ENCODE assay signal across 8 mouse cellular contexts in the genomic region with DNA sequence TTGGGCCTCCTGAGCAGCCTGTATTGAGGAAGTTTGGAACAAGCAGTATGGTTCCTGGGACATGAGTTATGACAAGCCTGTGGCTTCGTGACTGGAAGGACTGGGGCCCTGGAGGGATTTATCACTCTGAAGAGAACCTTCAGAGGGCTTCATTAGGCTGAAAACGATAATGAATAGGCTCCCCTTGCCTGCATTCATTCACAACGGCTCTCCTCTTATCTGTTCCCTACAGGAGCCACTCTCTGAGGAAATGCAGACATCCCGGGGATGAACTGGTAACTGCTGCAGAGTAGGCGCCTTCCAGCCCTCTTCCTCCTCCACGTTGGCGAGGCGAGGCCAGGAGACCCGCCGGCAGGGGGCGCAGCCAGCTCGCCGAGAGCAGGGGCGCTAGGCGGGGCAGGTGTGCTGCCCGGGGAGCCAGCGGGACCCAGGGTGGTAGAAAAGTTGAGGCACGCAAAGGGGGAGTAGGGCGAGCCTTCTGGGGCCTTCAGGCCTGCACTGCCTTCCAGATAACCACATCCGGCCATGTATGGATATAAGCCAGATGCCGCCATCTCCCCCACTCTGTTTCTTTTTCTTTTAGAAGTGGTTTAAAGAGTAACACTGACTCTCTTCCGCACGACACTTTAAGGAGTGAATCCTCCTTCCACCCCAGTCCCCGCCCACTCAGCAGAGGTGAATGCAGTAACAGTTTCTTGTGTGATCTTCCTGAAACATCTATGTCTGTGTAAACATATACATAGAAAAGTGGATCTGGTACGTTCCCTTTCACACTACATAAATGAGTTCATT. TPM values are rescaled to one million over a fixed set of nuclear protein-coding genes. Genes with fewer than 3 reads are reported as not detected.
A peak's percentile ranks its signal among the peaks of the same experiment; 100 is the strongest.
DNase-seq lines count a peak whose midpoint lies in the region; ATAC-seq lines count a peak whose summit lies in the region.

No protein-coding gene starts in this region.

- peak overlapping the region; percentile 24; the same call in 1 of the 2 replicates for H3K4me2 ChIP-seq in hindbrain, embryonic 12.5 days (replicated peaks)

- peaks cover 59% of the 10 kb centered on the region for H3K27me3 ChIP-seq in hindbrain, embryonic 12.5 days

- no peak overlapping the region for H3K27ac ChIP-seq in hindbrain, embryonic 12.5 days

- peak; percentile 64 for DNase-seq in Muller cell, postnatal 12 days (ENCODE audit: inconsistent ontology term)
- peak; percentile 56 for DNase-seq in cerebellum, adult 8-10 months
- DNase-seq in frontal cortex, postnatal 25 days (ENCODE audit: low spot score in 2 of 2), result peak; percentile 54 to 76
- DNase-seq in layer of hippocampus, postnatal 36 days, result peak; percentile 73 to 74
- peak; percentile 44 to 76 for DNase-seq in right cerebral cortex, postnatal 10 days (ENCODE audit: low spot score in 2 of 2)
- DNase-seq in urinary bladder, postnatal 10 days (ENCODE audit: low spot score), result peak; percentile 72

- 7% methylated on average over 25 of the region's 25 CpGs for WGBS in hindbrain, embryonic 12.5 days

- H3K4me3 ChIP-seq in hindbrain, embryonic 12.5 days, result 0 out of 2 replicates have a peak overlapping the region, but pooled peaks have one; percentile 4

- H3K36me3 ChIP-seq in hindbrain, embryonic 12.5 days, result no peaks in the 10 kb centered on the region

- peaks cover 45% of the 10 kb centered on the region for H3K4me1 ChIP-seq in hindbrain, embryonic 12.5 days

- H3K9ac ChIP-seq in hindbrain, embryonic 12.5 days, result no peak overlapping the region

- ATAC-seq in hindbrain, embryonic 12.5 days (ENCODE audit: low FRiP score), result peak; percentile 47
- ATAC-seq in megakaryocyte, adult 5-6 weeks (ENCODE audit: poor library complexity, severe bottlenecking), result peak; percentile 88

- H3K9me3 ChIP-seq in hindbrain, embryonic 12.5 days (replicated peaks), result no peaks in the 10 kb centered on the region

RNA-seq across cellular contexts. Expression of a gene that starts 14.9 kb away (rescaled TPM):
- 140 and 145 TPM in 2 replicates for polyA plus RNA-seq in hindbrain, embryonic 12.5 days (2016; fragmentation: Nextera tagmentation; extraction: Ambion mirVana)
- 1 to 10 TPM; 3.5 to 5.5 TPM for total RNA-seq in layer of hippocampus, postnatal 36 days (2021)
- not detected in 2 replicates for total RNA-seq in megakaryocyte, adult 5-6 weeks (2015)
- total RNA-seq in megakaryocyte, adult 5-6 weeks (2017), result not detected in 2 replicates

Comparison
In these comparisons a context has a peak if more than half of its experiments do, and no peak if none do; other contexts are left out.
1. RNA of a gene that starts 14.9 kb away (total RNA-seq): 3.5 to 5.5 TPM in layer of hippocampus, postnatal 36 days; not detected in megakaryocyte, adult 5-6 weeks; every median in the first group is over 4 times any median in the second.
2. Peak in every context shown above with its lines, with median percentiles within 50 percentile points of each other: DNase-seq.